In the genomic region with DNA sequence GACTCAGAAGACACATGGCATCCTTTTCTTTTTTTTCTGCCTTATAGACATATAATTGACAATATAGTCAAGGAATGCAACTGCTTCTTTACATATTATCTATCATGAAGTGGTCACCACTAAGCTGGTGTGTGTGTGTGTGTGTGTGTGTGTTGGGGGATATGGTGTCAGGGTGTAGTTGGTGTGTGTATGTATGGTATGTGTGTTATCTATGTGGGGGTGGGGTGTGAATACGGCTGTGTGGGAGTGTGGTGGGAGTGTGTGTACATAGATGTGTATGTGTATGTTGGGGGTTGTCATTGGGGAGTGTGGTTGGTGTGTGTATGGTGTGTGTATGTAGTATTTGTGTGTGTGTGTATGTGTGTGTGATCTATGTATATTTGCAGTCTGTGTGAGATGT, we compare ENCODE assay signal across 21 mouse cellular contexts. TPM values are rescaled to one million over a fixed set of nuclear protein-coding genes. Genes with fewer than 3 reads are reported as not detected.
DNase-seq lines count a peak whose midpoint lies in the region; ATAC-seq and TF ChIP-seq lines count a peak whose summit lies in the region.
"Had no signal": no experiment of that assay in that cellular context is flagged by ENCODE, and none has a peak within 500 bp of the region (broad histone marks: within the 10 kb centered on the region; RNA-seq: fewer than 3 reads in every experiment).

No protein-coding gene starts in this region.

- 93% methylated on average over 1 of the region's 1 CpGs for WGBS in embryonic facial prominence, embryonic 11.5 days
- 89% methylated on average over 1 of the region's 1 CpGs for WGBS in embryonic facial prominence, embryonic 10.5 days
- 74% methylated on average over 1 of the region's 1 CpGs for WGBS in hindbrain, embryonic 10.5 days
- WGBS in hindbrain, embryonic 16.5 days: 94% methylated on average over 1 of the region's 1 CpGs
- WGBS in kidney, embryonic 16.5 days: 72% methylated on average over 1 of the region's 1 CpGs
- WGBS in kidney, adult 2 months: 83% methylated on average over 1 of the region's 1 CpGs
- 86% methylated on average over 1 of the region's 1 CpGs for WGBS in neural tube, embryonic 12.5 days

- H3K27ac ChIP-seq in embryonic facial prominence, embryonic 11.5 days (replicated peaks; ENCODE audit: low read depth, low read length): no peak overlapping the region
- no peak overlapping the region for H3K27ac ChIP-seq in embryonic facial prominence, embryonic 10.5 days (replicated peaks)
- peak overlapping the region; percentile 81; the same call in 1 of the 2 replicates for H3K27ac ChIP-seq in hindbrain, embryonic 10.5 days
- no peak overlapping the region for H3K27ac ChIP-seq in hindbrain, embryonic 16.5 days (ENCODE audit: low read depth, low read length)
- H3K27ac ChIP-seq in kidney, embryonic 16.5 days (ENCODE audit: low read length): no peak overlapping the region
- no peak overlapping the region for H3K27ac ChIP-seq in kidney, adult 2 months (ENCODE audit: insufficient read depth, low read depth, low read length)
- H3K27ac ChIP-seq in neural tube, embryonic 12.5 days: no peak overlapping the region
- H3K27ac ChIP-seq: embryonic facial prominence, embryonic 15.5 days; limb, embryonic 15.5 days; liver, embryonic 14.5 days; midbrain, embryonic 12.5 days had no signal

- no peaks in the 10 kb centered on the region for H3K27me3 ChIP-seq in embryonic facial prominence, embryonic 11.5 days (ENCODE audit: control insufficient read depth, insufficient read depth, low read length)
- H3K27me3 ChIP-seq in embryonic facial prominence, embryonic 10.5 days (replicated peaks; ENCODE audit: low read depth, poor library complexity, severe bottlenecking): peaks cover 6% of the 10 kb centered on the region; the same call in 1 of the 2 replicates
- H3K27me3 ChIP-seq in hindbrain, embryonic 10.5 days (ENCODE audit: insufficient read depth, poor library complexity, severe bottlenecking): peaks cover 13% of the 10 kb centered on the region
- no peaks in the 10 kb centered on the region for H3K27me3 ChIP-seq in hindbrain, embryonic 16.5 days (replicated peaks; ENCODE audit: control insufficient read depth, insufficient read depth, low read length)
- H3K27me3 ChIP-seq in kidney, embryonic 16.5 days (ENCODE audit: insufficient read depth, low read length): no peaks in the 10 kb centered on the region
- H3K27me3 ChIP-seq in kidney, adult 2 months (replicated peaks; ENCODE audit: control insufficient read depth, insufficient read depth, low read length): no peaks in the 10 kb centered on the region
- no peaks in the 10 kb centered on the region for H3K27me3 ChIP-seq in neural tube, embryonic 12.5 days (replicated peaks)
- H3K27me3 ChIP-seq: CH12.LX; embryonic facial prominence, embryonic 15.5 days had no signal

- DNase-seq in embryonic facial prominence, embryonic 11.5 days (ENCODE audit: low spot score): no peak
- DNase-seq in embryonic facial prominence, embryonic 10.5 days (ENCODE audit: low spot score): no peak
- DNase-seq in hindbrain, embryonic 10.5 days (ENCODE audit: low spot score): no peak
- no peak for DNase-seq in kidney, adult 2 months
- no peak for DNase-seq in neural tube, embryonic 10.5 days (ENCODE audit: extremely low spot score, low spot score)
- DNase-seq: heart, adult 11 months; spleen, adult 18-20 months; thymus, adult 18-20 months; thymus, postnatal 25 days had no signal

- H3K4me2 ChIP-seq in embryonic facial prominence, embryonic 11.5 days (ENCODE audit: low read depth, low read length): no peak overlapping the region
- no peak overlapping the region for H3K4me2 ChIP-seq in hindbrain, embryonic 16.5 days (ENCODE audit: low read length)
- H3K4me2 ChIP-seq in kidney, embryonic 16.5 days (replicated peaks; ENCODE audit: low read depth, low read length): no peak overlapping the region
- H3K4me2 ChIP-seq in neural tube, embryonic 12.5 days (replicated peaks): no peak overlapping the region

- 0 out of 2 replicates have a peak, but pooled peaks have one; percentile 29 for ATAC-seq in embryonic facial prominence, embryonic 11.5 days (replicated peaks; ENCODE audit: insufficient number of reproducible peaks, low FRiP score, low TSS enrichment, low read depth)
- ATAC-seq in hindbrain, embryonic 16.5 days: no peak
- ATAC-seq in kidney, embryonic 16.5 days (ENCODE audit: low FRiP score, low TSS enrichment): peak; percentile 46; the same call in 1 of the 2 replicates
- 0 out of 2 replicates have a peak, but pooled peaks have one; percentile 17 for ATAC-seq in neural tube, embryonic 12.5 days (ENCODE audit: low FRiP score, low read depth)
- ATAC-seq: activated CD4-positive, CD25-positive, alpha-beta regulatory T cell, adult 4 months had no signal

- no peak overlapping the region for H3K4me3 ChIP-seq in embryonic facial prominence, embryonic 11.5 days (ENCODE audit: low read depth, low read length)
- H3K4me3 ChIP-seq in embryonic facial prominence, embryonic 10.5 days: no peak overlapping the region
- no peak overlapping the region for H3K4me3 ChIP-seq in hindbrain, embryonic 10.5 days
- no peak overlapping the region for H3K4me3 ChIP-seq in hindbrain, embryonic 16.5 days (ENCODE audit: low read length)
- H3K4me3 ChIP-seq in kidney, embryonic 16.5 days (ENCODE audit: low read length): no peak overlapping the region
- H3K4me3 ChIP-seq in kidney, adult 2 months (ENCODE audit: insufficient read depth, low read depth, low read length): no peak overlapping the region
- H3K4me3 ChIP-seq in neural tube, embryonic 12.5 days: no peak overlapping the region
- H3K4me3 ChIP-seq: myocyte had no signal

- no peak overlapping the region for H3K9ac ChIP-seq in embryonic facial prominence, embryonic 11.5 days (replicated peaks; ENCODE audit: low read length)
- no peak overlapping the region for H3K9ac ChIP-seq in hindbrain, embryonic 16.5 days (ENCODE audit: low read depth, low read length)
- no peak overlapping the region for H3K9ac ChIP-seq in kidney, embryonic 16.5 days (replicated peaks; ENCODE audit: low read length)
- H3K9ac ChIP-seq in neural tube, embryonic 12.5 days: no peak overlapping the region
- H3K9ac ChIP-seq: embryonic facial prominence, embryonic 15.5 days; limb, embryonic 15.5 days; liver, embryonic 14.5 days; midbrain, embryonic 12.5 days had no signal

- no peak for TF ChIP-seq CTCF in kidney, adult 2 months (conservative IDR thresholded peaks at IDR 0.05; ENCODE audit: insufficient read depth, insufficient read length, low read depth, low read length)

- H3K4me1 ChIP-seq in embryonic facial prominence, embryonic 11.5 days (ENCODE audit: control insufficient read depth, insufficient read depth, low read length): no peaks in the 10 kb centered on the region
- peaks cover 5% of the 10 kb centered on the region for H3K4me1 ChIP-seq in embryonic facial prominence, embryonic 10.5 days
- H3K4me1 ChIP-seq in hindbrain, embryonic 10.5 days (replicated peaks): peaks cover 12% of the 10 kb centered on the region
- peaks cover 15% of the 10 kb centered on the region for H3K4me1 ChIP-seq in hindbrain, embryonic 16.5 days (ENCODE audit: control insufficient read depth, insufficient read depth, low read depth, low read length)
- no peaks in the 10 kb centered on the region for H3K4me1 ChIP-seq in kidney, embryonic 16.5 days (ENCODE audit: insufficient read depth, low read length)
- no peaks in the 10 kb centered on the region for H3K4me1 ChIP-seq in kidney, adult 2 months (ENCODE audit: control insufficient read depth, insufficient read depth, low read length)
- peaks cover 13% of the 10 kb centered on the region; the same call in 1 of the 2 replicates for H3K4me1 ChIP-seq in neural tube, embryonic 12.5 days

- no peaks in the 10 kb centered on the region for H3K9me3 ChIP-seq in embryonic facial prominence, embryonic 11.5 days (replicated peaks; ENCODE audit: control insufficient read depth, low read length)
- H3K9me3 ChIP-seq in embryonic facial prominence, embryonic 10.5 days: no peaks in the 10 kb centered on the region
- no peaks in the 10 kb centered on the region for H3K9me3 ChIP-seq in hindbrain, embryonic 10.5 days
- H3K9me3 ChIP-seq in hindbrain, embryonic 16.5 days (ENCODE audit: control insufficient read depth, low read length): no peaks in the 10 kb centered on the region
- no peaks in the 10 kb centered on the region for H3K9me3 ChIP-seq in kidney, embryonic 16.5 days (ENCODE audit: low read length)
- no peaks in the 10 kb centered on the region for H3K9me3 ChIP-seq in neural tube, embryonic 12.5 days
- H3K9me3 ChIP-seq: embryonic facial prominence, embryonic 15.5 days; heart, embryonic 10.5 days; limb, embryonic 10.5 days; limb, embryonic 15.5 days; midbrain, embryonic 12.5 days had no signal

- no peak for TF ChIP-seq POLR2A in kidney, adult 2 months (IDR thresholded peaks at IDR 0.05; ENCODE audit: low read depth, low read length)

- no peaks in the 10 kb centered on the region for H3K36me3 ChIP-seq in embryonic facial prominence, embryonic 11.5 days (replicated peaks; ENCODE audit: control insufficient read depth, insufficient read depth, low read depth, low read length)
- H3K36me3 ChIP-seq in embryonic facial prominence, embryonic 10.5 days (replicated peaks): no peaks in the 10 kb centered on the region
- no peaks in the 10 kb centered on the region for H3K36me3 ChIP-seq in hindbrain, embryonic 10.5 days
- H3K36me3 ChIP-seq in hindbrain, embryonic 16.5 days (ENCODE audit: control insufficient read depth, insufficient read depth, low read length): no peaks in the 10 kb centered on the region
- H3K36me3 ChIP-seq in kidney, embryonic 16.5 days (ENCODE audit: insufficient read depth, low read length): no peaks in the 10 kb centered on the region
- H3K36me3 ChIP-seq in kidney, adult 2 months (ENCODE audit: control insufficient read depth, insufficient read depth, low read length): no peaks in the 10 kb centered on the region
- no peaks in the 10 kb centered on the region for H3K36me3 ChIP-seq in neural tube, embryonic 12.5 days
- H3K36me3 ChIP-seq: embryonic facial prominence, embryonic 15.5 days; heart, embryonic 10.5 days; limb, embryonic 10.5 days; limb, embryonic 15.5 days; midbrain, embryonic 12.5 days had no signal

RNA-seq across cellular contexts. Expression of a gene that starts 13.1 kb away (rescaled TPM):
- polyA plus RNA-seq in embryonic facial prominence, embryonic 11.5 days (2014; fragmentation: Nextera tagmentation; extraction: Ambion mirVana): 19.9 and 22.1 TPM in 2 replicates
- polyA plus RNA-seq in embryonic facial prominence, embryonic 10.5 days (2016; fragmentation: Nextera tagmentation; extraction: Ambion mirVana): 18.6 and 19.2 TPM in 2 replicates
- polyA plus RNA-seq in hindbrain, embryonic 10.5 days (2016; fragmentation: Nextera tagmentation; extraction: Ambion mirVana): 29.7 and 47.3 TPM in 2 replicates
- polyA plus RNA-seq in hindbrain, embryonic 16.5 days (2015; fragmentation: Nextera tagmentation; extraction: Ambion mirVana): 20.2 and 59.5 TPM in 2 replicates
- polyA plus RNA-seq in kidney, embryonic 16.5 days (2015; fragmentation: Nextera tagmentation; extraction: Ambion mirVana): 5.7 and 13.7 TPM in 2 replicates
- 14.8 and 22.5 TPM in 2 replicates for polyA plus RNA-seq in kidney, adult 2 months (2012; rRNA removed)
- polyA plus RNA-seq in neural tube, embryonic 12.5 days (2016; fragmentation: Nextera tagmentation; extraction: Ambion mirVana): 103 and 105 TPM in 2 replicates
- polyA plus RNA-seq: activated CD4-positive, CD25-positive, alpha-beta regulatory T cell, adult 4 months had no signal
